Mouse (Mus musculus): ENCODE results near the gene Colq.
A peak's percentile ranks its signal among the peaks of the same experiment; 100 is the strongest.

Colq gene

DNA sequence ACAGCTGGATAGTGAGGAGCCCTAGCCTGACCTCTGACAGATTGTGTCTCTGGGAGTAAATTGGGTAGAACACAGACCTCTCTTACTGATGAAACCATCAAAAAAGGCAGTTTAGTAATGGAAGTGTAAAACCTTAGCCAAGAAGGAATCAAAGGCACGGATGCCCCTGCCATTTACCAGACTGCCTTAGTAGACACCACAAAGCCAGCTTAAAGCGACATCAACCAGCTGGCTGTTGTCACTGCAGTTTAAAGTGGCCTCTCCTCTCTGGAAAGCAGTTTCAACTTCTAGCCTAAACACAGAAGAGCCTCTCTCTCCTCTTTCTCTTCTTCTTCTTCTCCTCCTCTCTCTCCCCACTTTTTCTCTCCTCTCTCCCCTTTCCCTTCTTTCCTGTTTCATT is 69.8 kb downstream of the Colq start:
- DNase-seq, result peak in 1 of 2 experiments; percentile 14

DNA sequence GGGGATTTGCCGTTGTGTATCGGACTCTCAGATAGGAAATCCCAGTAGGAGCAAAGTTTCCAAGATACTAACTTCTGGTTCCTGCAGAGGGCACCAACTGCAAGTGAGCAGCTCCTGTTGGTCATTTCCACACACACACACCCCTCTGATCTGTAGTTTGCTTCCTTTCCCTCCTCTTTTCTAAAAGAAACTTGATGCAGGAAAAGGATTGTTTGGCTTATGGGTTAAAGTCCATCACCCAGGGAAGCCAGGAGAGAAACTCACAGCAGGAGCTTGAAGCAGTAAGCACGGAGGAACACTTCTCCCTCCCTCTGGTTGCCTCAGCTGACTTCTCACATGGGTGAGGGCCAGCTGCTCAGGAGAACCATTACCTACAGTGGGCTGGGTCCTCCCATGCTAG is 72.0 kb downstream of the Colq start:
- DNase-seq, result no peak

DNA sequence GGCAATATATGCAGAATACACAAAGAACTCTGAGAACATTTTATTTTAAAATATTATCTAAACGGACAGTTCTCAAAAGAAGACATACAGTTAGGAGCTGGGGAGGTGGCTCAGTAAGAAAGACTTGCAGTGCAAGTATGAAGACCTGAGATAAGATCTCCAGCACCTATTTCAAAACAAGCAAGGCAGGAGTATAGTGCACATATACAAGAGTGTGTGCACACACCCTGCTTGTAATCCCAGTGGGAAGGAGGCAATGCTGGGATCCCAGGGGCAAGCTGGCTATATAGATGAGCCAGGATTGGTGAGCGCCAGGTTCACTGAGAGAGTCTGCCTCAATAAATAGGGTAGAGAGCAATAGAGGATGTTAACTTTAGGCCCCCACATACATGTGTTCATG is 75.2 kb downstream of the Colq start:
- no peak for DNase-seq

DNA sequence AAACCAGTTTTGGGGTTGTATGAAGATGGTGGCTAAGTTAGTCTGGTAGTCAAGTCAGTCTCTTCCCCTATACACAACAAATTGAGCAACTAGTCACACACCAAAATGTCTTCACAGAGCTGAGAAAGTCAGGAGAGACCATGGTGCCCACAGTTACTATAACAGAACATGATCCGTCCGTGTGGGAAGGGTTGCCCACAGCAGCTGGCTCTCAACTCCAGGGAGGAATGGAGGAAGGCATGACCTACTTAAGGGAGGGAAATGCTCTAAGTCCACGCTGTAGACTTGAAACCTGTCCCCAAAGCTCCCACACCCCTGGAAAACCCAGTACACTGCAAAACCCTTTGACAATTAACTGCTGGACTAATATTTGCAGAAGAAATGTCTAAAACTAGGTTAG is 80.8 kb downstream of the Colq start:
- DNase-seq, result no peak

DNA sequence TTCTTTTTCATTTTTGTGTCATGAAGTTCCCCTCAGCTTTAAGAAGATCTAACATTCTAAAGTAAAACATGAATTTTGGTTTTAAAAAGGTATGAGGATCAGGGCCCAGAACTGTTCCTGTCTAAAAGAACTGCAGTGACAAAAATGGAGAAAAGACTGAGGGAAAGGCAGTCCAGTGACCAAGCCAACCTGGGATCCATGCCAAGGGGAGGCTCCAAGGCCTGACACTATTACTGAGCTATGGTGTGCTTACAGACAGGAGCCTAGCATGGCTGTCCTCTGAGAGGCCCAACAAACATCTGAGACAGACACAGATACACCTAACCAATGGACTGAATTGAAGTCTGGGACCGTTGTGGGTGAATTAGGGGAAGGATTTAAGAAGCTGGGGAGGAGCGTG is 81.2 kb downstream of the Colq start:
- no peak for DNase-seq

DNA sequence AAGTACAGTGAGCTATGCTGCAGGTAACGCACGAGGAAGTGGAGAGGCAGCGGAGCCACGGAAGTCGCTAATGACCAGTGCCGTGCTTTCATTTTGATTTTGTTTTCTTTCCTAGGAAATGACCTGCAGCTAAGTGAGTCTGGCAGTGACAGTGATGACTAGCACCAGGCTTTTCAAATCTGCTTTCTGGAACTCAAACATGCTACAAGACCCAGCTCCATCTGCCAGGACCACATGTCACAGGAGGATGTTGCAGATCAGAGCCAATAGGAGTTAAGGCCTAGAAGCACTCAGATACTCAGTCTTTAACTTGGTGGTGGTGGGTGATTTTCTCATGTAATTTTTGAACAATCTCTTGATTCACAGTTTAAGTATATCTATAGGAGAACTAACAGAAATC is 84.7 kb downstream of the Colq start:
- DNase-seq, result no peak

DNA sequence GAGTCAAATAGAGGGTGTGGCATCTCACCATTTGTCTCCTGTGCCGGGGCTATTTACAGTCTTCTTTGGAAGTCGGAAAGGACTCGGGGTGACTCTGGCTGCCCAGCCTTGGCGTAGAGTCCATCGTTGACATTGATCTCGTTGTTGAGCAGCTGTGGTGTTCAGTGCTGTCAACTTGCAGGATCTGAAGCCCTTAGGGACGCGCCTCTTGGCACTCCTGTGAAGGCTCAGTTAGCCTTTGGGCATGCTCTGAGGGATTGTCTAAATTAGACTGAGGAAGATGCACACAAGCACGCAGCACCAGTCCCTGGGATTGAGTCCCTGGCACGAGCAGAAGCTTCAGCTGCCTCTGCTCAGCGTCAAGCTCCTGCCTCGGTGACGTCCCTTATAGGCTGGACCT is 87.7 kb downstream of the Colq start:
- no peak for DNase-seq

DNA sequence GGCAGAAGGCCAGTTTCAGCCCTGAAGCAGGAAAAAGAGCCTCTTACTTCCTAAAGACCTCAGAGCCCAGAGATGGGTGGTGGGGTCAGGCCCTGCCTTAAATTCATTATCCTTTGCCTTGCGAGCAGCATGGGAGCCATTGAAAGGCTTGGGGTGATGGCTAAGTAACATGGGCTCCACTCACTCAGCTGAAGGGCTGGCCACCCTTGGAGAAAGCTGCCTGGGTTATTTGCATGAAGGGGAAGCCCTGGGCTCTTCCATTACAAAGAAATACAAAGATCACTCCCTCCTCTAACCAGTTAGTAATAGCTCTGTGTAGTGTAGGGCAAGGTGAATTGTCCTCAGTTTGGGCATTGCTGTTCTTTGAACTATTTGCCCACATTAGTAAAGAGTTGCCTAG is 91.6 kb downstream of the Colq start:
- no peak for DNase-seq

DNA sequence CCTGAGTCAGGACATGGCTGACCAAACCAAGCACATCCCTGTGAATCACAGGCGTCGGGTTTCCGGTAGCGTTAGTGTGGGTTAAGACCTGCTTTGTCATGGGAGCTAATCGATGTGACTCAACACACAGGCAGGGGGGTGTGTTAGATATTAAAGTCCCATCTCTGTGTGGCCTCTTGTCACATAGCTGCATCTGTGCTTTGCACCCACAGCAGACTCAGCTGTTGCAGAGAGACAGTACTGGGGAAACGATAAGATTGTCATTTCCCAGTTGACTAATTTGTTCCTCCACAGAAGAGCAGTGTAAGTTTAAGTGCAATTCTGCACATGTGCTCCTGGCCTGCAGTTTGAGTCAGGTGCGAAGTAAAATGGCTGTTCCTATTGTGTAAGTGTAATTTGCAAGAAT is 94.9 kb downstream of the Colq start:
- peak; percentile 7 to 21 for DNase-seq

DNA sequence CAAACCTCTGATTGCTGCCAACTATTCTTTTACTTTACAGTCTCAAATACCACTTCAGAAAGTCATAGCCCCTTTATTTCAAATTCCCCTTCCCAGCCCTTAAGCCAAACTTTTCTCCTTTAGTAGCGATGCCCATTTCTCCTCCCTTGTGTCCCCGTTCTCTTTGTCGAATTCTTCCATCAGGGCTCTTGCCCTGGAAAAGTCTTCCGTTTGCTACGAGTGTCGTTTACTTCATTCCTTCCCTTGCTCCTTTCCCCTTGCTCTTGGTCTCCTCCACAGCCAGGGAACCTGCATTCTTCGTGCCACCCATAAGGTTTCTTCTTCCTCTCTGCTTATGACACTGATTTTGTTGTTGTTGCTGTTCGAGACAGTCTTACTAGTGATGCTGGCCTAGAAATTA is 95.6 kb downstream of the Colq start:
- peak; percentile 7 to 8 for DNase-seq

DNA sequence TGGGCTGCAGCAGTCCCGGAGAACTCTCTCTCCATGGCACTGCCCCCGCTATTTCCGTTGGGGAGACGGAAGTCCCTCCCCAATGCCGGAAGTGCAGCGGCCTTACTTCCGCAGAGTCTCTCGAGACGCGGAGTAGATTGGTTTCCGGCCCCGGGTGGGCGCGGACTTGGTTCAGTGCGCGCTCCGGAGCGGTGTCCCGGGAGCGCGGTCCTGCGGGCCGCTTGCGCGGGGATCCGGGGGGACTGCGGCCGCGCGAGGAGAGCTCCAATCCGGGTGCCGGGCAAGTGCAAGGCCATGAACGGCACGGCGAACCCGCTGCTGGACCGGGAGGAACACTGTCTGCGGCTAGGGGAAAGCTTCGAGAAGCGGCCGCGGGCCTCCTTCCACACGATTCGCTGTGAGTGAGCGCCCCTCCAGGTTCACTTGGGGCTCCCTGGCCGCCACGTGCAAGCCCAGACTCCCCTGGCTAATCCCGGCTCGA is 96.1 kb downstream of the Colq start, which contains the start of gene Mettl6:
Mettl6 (minus strand) TSS at position 66 of the 481 bp plus-strand sequence.
- DNase-seq, result peak; percentile 89 to 90

DNA sequence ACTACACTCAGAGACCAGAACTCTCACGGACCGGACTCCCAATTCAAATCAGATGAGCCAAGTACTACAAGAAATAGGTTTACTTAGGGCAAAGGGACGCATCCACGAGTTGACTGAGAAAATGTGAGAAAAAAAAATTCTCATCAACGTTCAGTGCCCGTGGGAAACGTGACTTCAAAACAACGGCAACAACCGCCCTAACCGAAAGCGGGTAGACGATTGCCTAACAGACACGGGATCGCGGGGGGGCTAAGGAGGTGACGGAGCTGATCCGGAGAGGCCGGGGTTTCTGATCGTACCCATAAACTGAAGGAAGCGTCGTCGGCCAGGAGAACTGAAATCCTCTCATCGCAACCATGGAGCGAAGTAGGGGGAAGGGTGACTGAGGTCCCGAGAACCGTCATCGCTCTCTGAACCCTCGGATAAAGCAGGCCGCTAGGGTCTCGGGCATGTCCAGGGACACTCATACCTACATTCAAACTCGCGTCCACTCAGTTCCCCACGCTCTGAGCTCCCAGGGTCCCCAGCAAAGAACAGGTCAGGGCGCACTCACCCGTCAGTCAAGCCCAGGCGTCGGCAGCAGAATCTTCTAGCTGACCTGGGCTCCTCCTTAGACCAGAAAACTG is 96.7 kb downstream of the Colq start, which contains the start of gene Eaf1:
Eaf1 (plus strand) TSS at position 51 of the 626 bp plus-strand sequence.
- peak in 1 of 2 experiments; percentile 59 for DNase-seq

DNA sequence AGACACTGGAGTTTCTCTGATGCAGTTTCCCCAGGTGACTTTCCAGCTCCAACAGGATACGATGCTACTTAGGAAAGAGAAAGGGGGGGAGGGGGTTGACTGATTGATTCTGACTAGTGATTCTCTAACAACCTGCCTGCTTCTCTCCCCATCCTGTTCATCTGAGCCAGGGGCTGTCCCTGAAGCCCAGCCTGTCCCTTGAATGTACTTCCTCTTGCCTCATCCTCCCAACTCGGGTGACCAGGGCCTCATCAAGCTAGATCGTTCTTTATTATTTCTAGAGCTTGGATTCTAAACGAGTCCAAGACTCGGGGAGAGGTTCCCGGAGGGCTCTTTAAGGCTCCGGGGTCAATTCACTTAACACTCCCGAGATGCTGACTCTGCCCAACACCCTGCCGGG is 97.2 kb downstream of the Colq start:
- peak; percentile 30 to 34 for DNase-seq

DNA sequence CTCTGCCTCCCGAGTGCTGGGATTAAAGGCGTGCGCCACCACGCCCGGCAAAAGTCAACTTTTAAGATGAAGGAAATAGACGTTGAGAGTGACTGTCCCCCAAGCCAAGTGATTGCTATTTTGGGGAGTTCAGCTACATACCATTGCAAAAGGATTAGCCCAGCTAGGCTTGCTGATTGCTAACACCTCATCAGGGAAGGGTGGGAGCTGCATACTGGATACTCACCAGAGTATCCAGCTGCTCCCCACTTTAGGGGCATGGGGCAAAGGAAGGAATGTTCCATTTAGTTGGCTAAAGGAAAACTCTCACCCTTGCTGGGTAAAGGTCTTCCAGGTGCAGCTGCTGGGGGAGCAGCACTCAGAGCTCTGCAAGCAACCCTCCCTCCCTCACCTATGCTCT is 103.1 kb downstream of the Colq start:
- no peak for DNase-seq

DNA sequence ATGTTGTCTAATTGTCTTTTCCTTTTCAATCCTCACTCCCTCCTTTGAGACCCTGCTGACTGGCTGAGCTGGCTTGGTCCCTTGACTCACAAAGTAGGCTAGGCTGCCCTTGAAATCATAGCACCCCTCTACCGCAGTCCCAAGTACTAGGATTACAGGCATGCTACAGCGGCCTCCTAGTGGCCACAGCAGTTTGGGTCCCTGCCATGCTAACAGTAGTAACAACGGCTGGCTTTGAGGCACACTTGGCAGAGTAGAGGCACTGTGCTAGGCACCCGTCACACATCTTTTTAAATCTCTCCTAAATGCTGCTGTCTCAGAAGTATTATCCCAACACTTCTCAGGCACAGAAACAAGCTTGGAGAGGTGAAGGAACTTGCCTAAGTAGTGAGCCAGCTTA is 104.7 kb downstream of the Colq start:
- no peak for DNase-seq

DNA sequence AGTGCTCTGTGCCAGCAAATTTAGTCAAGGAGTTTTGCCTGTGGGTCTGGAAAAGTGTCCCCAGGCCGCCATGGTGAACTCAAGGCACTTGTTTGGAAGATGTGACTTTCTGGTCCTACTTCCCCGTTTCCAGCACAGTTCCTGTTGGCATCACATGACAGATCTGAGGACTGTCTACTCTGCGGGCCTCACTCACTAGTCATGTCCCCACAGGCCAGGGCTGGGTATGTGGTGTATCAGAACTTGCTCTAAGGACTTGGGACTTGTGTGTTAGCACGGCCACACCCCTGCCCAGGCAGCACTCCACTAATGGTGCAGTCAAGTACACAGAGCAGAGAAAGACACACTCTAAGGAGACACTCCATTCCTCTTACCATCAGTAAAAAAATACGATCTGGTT is 108.7 kb downstream of the Colq start:
- DNase-seq, result no peak

DNA sequence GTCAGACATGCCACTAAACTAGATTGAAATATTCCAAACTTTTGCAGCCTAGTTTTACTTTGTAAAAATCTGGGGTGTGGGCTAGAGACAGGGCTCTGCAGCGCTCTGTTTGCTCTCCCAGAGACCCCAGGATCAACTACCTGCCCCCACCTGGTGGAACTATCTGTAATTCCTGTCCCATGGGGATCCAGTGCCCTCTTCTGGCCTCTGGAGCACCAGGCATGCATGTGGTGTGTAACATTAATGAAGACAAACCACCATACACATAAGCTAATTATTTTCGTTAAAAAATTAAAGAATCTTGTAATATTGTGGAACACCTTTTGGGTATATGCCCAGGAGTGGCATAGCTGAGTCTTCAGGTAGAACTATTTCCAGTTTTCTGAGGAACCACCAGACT is 117.8 kb downstream of the Colq start:
- DNase-seq, result peak in 1 of 2 experiments; percentile 14

Data from B cell, adult 2 months (primary cell).